Mouse (Mus musculus) kidney, adult 2 months (tissue): ENCODE results near the gene Apba3.

Source experiments
- CTCF ChIP-seq: fragments of 200-500 bp; conservative IDR thresholded peaks from 2 replicates; pipeline ENCODE4 v1.5.1; 2011; ENCODE audit warnings: low read depth, mild to moderate bottlenecking, control low read depth, low read length, moderate library complexity, mixed read lengths; ENCODE audit not compliant: insufficient read depth, insufficient read length
- POLR2A ChIP-seq: fragments of 200-500 bp; IDR thresholded peaks from one replicate; pipeline ENCODE4 v1.6.1; 2011; ENCODE audit warnings: low read depth, low read length, control low read depth

DNA sequence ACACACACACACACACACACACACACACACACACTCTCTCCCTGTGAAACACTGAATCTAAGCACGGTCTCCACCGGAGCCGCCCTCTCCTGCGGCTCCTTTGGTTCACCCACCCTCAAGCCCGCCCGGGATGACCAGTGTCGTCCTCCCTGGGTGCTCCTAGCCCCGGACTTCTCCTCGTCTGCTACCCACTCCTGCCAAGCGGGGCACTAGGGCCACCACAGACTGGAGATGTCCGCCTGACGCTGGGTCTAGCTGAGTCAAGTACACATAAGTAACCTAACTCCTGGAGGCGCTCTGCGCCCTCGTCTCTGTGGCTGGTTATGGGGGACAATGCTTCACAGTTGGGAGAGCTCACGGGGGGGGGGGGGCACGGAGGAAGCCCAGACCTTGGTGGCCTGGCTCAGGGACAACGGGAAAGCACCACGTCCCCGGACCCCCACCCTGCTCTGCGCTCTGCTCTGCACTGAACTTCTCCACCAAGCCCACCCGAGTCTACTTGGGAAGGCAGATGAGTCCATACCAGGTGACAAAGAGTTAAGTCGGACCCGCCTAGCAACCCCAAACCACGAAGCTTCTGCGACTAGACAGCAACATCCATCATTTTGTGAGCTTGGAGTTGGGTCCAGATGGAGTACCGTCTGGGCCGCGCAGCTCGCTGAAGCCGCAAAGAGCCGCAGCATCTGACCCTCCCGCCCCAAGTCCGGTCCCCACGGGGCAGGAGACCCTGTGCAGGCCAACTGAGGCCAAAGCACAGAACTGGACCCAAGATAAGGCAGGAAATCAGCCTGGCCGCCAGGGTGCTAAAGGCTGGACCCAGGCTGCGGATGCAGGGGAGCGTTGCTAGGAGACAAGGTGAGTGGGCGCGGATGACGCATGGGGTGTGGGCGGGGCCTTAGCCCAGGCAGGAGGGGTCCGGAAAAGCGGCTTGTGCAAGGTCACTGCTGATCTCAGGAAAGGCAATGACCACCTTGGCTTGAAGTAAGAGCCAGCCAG, 14.0 kb upstream of the Apba3 start, which contains the start of gene Matk:
- no peak for TF ChIP-seq CTCF
- no peak for TF ChIP-seq POLR2A
